Mouse (Mus musculus): ENCODE data around the gene Ace2.

GRCm38 (mm10) chrX:164179746-164180145, 40.6 kb downstream of the Ace2 start:
- no peak for TF ChIP-seq EP300 (optimal IDR thresholded peaks at IDR 0.05)
- TF ChIP-seq CTCF (IDR thresholded peaks at IDR 0.05; ENCODE audit: low read depth): peak; percentile 80

Data from stomach, postnatal 0 days (tissue).